Mouse (Mus musculus) cerebellum, postnatal 36 days (tissue): ENCODE measurements around the gene Rufy4.
"Not testable (repeated sequence)": the region's sequence is repeated elsewhere in the genome, so short reads cannot be mapped to it uniquely, and the experiment has no call there.

Source experiments
- DNase-seq, 2 experiments: peaks; one replicate each; pipeline ENCODE4 v3.0.0; 2021 to 2022; ENCODE audit warnings: mixed read lengths in 2 of 2

Gene Rufy4

DNA sequence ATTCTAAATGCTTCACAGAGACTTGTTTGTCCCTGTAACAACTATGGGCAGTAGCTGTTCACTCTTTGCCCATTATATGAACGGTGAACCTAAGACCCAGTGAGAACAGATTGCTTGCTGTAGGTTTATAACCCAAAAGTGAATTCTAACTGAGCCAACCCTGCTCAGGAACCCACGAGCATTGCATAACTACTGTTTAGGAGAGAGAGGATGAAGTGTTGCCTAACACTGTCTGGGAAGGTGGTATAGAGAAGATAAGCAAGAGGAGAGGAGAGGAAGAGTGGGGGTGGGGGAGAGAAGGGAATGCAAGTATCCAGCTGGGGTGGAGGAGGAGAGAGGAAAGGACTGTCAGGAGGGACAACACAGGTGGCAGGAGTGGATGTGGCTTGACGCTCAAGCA lies 25.8 kb downstream of the Rufy4 start:
- no peak for DNase-seq

DNA sequence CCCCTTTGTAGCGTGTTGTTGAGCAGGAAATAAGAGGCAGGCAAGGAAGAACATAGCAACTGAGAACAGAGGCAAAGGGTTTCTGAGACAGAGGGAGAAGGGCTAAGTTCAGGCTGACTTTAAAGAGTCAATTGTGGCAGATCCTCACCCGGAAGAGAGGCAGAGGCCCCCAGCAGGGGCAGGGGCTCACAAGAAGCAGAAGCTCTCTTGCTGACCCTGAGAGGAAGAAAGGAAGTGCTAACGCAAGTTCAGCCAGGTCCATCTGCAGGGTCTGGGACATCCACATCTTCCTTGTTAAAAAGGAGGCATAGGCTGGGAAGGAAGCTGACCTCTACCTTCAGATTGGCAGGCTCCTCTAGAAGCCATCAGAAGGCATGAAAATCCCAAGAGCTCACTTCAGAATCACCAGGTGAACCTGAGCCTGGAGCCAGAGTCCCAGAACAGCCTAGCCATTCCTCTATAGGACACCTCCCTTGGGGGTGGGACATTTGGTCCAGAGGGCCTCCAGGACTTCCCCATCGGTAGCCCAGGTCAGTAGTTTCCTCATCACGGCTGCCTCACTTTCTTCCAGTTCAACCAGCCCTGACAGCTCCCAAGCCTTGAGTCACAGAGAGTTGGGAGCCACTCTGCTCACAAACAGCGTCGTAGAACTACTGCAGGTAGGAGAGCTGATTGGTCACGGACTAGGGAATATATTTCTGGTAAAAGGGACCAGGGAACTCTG lies 28.3 kb downstream of the Rufy4 start, which contains the start of gene Cxcr2:
Gene Cxcr2 (plus strand): TSS at position 529 of the 724 bp plus-strand sequence.
- no peak for DNase-seq

DNA sequence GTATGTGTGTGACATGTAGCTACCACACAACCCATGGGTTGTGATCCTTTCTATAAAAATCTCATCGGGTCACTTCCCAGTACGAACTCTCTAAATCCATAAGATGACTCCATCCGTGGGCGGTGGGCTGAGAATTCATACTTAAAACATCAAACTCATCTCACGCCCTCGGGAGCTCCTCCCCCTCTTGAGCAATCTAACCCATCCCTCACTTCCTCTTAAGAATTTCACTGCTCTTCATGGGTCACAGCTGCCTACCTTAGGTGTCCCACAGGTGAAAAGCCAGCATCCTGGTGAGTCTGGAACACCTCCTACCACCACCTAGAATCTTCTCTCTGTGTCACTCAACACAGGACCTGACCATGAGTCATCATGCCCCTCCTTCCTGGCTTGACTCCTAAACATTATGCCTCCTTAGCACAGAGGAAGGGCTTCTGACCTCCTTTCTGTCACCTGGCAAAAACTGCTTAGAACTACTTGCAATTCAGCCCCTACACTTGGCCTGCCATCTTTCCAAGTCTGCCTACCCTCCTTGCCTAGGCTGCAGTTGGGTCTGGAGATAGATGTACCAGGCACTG lies 30.2 kb downstream of the Rufy4 start:
- DNase-seq = no peak

DNA sequence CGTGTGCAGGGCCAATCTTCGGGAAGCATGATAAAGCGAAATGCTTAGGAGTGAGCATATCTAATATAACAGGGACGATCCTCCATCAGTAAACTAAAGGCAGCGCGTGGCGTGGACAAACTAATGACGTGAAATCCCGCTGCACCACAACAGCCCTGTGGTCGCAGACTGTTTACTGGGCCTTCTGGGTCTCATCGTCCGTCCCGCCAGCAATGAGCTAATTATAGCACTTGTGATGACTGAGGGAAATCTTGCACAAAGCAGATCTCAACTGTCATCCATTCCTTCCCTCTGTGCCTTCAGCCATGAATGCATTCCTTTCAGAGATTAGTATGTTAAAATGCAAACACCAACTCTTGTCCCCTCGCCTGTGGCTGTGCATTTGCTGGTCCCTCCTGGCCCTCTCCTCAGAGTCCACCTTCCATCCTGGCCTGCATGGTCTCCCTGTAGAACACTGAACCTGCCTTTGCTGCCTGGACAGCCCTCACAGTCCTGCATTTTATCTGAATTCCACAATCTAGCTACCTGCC lies 31.1 kb downstream of the Rufy4 start:
- DNase-seq = no peak

DNA sequence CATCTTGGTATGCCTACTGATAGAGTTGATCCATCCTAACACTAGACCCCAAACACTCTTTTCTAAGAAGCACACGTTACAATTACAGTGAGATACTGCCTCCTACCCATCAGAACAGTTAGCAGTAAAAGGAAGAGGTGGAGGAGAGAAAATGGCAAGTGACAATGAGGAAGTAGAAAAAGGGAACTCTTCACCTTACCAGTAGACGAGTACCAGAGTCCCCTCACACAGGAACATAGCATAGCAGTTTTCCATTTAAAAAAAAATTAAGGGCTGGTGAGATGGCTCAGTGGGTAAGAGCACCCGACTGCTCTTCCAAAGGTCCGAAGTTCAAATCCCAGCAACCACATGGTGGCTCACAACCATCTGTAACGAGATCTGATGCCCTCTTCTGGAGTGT lies 34.3 kb downstream of the Rufy4 start:
- DNase-seq = not testable (repeated sequence)

DNA sequence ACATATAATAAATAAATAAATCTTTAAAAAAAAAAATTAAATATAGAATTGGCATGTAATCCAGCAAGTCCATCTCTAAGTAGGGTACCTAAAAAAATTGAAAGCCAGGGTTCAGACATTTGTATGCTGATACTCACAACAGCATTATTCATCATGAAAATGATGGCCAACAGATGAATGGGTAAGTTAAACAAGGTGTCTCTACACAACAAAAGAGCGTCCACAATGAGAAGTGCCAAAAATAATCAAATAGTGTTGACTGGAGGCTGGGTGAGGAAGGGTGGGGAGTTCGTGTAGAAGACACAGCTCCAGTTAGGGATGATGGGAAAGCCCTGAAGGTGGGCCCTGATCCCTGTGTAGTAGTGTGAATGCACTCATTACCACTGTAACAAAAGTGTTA lies 34.7 kb downstream of the Rufy4 start:
- DNase-seq = no peak

DNA sequence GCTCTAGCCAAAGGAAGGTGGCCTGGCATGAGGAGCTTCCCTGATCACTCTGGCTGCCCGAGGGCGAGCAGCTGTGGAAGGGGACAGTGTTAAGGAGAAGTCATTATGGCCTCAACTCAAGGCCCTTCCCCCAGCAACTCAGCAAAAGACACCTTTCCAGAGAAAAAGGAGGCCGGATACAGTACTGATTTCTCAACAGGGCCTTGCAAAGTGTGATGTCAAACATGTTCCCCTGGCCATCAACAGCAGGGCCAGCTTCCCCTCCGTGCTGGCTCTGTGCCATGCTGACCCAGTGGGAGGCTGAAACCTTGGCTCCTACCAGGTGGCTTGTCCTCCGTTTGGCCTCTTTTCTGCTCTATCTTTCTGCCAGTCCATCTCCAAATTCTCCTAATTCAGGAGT lies 41.8 kb downstream of the Rufy4 start:
- DNase-seq = peak in 1 of 2 experiments; percentile 28

DNA sequence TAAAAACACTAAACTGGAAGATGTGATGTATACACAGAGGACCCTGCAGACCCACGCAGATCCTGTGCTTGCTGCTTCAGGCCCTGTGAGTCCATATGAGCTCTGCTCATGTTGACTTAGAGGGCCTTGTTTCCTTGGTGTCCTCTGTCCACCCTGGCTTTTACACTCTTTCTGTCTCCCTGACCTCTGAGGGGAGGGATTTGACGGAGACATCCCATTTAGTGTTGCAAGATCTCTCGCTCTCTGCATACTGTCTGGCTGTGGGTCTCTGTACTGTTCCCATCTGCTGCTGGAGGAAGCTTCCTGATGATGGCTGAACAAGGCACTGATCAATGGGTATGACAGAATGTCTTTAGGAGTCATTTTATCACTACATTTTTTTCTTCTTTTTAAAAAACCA lies 44.4 kb downstream of the Rufy4 start:
- DNase-seq = no peak

DNA sequence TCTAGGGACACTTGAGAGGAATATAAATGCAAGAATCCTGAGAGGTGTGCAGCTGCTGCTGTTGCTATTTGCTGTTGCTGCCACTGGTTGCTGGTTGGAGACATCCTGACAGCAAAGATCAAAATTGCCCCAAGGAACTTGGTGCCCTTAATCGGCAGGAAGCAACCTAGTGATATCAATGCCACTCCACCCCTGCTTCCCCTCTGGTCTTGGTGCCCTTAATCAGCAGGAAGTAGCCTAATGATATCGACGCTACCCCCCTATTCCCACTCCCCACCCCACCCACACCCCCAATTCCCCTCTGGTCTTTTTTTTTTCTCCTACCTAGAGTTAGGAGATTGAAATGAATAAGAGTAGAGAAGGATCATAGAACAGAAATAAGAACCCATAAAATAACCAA lies 47.4 kb downstream of the Rufy4 start:
- DNase-seq = no peak

DNA sequence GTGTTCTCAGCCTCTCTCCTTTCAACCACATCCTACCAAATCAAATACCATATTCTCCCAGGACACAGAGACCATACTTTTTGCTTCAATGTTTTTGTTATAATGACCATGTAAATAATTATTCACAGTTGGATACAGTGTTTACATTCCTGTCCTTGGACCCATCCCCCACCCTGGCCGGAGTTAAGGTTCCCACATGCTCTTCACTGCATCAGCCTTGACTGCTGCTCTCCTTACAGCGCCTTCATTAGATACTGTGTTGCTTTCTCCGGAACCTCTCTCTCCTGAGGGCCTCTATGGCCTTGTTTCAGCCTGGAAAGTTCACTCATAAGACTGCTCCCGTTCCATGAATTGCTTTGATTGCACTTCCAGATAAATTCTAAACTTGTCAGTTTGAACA lies 50.4 kb downstream of the Rufy4 start:
- DNase-seq = no peak

DNA sequence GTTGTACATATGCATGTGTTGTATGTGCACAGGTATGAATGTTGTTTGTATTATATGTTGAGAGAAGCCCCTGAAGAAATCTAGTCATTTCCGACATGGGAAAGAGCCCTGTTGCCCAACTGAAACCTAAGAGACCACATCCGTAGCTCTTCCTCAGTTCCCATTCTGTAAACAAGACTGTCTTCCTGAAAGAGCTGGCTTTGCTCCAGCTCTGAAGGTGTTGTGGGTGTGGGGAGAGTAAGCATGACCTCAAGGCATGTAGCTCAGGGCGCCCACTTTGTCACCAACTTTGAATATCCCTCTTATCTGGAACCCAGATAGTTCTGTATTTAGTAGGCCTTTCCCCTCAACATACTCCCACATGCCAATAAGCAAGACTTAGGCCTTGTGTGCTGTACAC lies 53.3 kb downstream of the Rufy4 start:
- no peak for DNase-seq

DNA sequence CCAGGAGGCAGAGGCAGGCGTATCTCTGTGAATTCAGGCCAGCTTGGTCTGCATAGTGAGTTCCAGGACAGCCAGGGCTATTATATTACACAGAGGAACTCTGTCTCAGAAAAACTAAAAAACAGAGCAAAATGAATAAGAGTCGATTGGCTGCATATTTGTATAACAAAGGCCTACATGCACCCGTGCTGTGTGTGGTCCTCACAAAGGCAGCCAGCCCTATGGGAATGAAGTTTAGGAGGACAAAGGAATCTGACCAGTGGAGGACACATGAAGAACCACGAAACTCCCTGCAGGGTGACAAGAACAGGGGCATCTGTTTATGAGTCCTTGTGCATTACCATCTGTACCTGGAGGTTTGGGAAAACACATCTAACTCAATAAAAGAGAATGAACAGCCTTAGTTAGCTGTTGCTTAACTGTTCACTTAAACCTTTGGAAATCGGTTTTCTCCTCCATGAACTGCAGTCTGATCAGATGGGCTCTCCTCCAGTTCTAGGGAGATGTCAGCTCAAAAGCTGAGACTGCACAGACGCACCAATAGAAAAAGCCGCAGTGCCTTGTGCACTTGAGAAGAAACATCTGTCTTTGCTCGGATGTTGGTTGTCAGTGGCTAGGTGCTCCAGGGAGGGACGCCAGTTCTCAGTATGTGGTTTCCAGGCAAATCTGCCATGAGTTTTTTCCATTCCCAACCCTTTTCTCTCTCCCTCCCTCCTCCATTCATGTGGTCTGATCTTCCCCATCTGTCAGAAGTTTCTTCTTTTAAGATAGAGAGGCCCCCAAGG lies 54.5 kb downstream of the Rufy4 start:
- DNase-seq = no peak

DNA sequence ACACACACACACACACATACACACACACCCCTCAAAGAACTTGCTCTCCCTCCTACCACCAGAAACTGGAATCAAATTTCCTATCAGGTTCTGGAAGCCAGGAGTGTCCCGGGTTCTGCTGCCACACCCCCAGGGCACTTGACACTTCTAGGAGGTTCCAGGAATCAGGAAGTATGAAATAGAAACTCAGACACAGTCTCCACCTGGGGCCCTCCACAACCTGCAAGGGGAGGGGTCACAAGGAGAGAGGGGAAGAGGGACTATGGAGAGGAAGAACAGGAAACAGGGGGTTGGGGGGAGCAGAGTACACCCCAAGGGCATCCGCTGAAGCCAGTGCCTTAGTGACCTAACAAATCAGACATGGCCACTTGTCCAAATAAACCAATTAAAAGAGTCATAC lies 56.1 kb downstream of the Rufy4 start:
- no peak for DNase-seq

DNA sequence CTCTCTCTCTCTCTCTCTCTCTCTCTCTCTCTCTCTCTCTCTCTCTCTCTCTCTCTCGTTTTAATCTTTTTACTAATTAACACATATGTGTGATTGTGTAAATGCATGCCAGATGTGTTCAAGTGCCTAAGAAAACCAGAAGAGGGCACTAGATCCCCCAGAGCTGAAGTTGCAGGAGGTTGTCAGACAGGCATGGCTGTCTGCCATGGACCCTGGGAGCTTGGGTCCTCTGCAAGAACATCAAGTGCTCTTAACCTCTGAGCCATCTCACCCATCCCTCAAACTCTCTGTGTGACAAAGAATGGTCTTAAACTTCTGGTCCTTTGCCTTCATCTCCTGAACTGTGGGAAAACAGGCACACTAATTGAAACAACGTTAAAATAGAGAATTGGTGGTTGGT lies 57.7 kb downstream of the Rufy4 start:
- no peak for DNase-seq

DNA sequence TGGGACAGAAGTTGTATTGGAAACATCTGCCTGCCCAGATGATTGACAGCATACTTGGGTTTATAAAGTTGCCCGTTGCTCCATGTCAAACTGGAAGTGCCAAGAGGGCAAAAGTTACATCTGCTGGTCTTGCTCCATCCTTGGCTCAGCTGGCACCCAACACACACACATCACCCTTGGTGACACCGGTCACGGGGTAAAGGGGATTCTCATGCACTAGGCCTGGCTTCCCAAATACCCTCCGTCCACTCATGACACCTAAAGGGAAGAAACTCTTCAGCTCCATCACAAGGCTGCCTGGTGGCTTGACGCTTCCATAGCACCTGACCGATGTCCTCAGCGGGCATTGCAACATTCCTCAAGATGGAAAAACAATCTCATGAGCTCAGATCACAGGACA lies 65.1 kb downstream of the Rufy4 start:
- DNase-seq = no peak

DNA sequence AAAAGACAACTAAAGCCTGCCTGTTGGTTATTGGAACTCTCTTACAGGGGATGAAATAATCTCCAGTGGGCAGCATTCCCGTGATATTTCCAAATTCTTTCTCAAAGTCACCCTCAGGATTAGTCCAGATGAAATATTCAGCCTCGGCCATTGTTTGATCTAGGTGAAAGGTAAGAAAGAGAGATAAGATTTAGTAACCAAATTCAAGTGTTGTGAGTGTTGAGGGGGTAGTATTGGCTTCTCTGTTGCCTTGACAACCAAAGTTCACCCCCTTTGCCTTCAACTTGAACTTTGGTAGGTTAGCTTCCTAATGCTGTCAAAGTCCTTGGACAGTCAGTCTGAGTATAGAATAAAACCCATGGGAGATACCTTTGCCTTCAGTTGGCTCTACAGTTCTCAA lies 67.4 kb downstream of the Rufy4 start:
- no peak for DNase-seq

DNA sequence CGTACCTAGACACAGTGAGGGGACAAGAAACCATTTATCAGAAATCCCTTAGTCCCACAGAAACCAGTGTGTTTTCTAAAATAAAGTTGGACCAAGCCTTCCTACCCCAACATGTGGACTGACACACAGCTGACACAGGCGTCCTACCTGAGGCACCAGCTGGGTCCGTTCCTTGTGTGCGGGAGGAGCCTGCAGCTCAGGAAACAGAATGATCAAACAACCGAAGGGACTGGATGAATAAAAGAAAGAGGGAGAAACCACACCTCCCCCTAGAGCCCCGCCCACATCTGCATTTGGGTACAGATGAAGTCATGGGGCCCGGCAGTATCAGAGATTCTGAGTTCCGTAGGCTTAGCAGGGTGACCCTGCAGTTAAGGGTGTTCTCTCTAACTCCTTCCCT lies 69.1 kb downstream of the Rufy4 start, which contains the start of gene Cxcr1:
Gene Cxcr1 (minus strand): TSS at position 187 of the 400 bp plus-strand sequence.
- no peak for DNase-seq

DNA sequence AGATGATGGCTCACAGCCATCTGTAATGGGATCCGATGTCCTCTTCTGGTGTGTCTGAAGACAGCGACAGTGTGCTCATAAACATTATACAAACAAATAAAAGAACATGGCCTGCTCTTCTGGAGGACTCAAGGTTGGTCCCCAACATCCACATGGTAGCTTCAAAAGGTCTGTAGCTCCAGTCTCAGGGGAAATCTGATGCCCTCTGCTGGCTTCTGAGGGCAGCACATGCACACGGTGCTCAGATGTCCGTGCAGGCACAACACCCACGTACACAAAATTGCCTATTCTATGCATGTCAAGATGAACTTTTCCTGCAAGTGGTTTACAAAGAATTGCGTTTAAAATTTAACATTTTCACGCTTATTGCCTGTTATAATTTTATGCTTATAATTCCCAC lies 70.6 kb downstream of the Rufy4 start:
- no peak for DNase-seq

DNA sequence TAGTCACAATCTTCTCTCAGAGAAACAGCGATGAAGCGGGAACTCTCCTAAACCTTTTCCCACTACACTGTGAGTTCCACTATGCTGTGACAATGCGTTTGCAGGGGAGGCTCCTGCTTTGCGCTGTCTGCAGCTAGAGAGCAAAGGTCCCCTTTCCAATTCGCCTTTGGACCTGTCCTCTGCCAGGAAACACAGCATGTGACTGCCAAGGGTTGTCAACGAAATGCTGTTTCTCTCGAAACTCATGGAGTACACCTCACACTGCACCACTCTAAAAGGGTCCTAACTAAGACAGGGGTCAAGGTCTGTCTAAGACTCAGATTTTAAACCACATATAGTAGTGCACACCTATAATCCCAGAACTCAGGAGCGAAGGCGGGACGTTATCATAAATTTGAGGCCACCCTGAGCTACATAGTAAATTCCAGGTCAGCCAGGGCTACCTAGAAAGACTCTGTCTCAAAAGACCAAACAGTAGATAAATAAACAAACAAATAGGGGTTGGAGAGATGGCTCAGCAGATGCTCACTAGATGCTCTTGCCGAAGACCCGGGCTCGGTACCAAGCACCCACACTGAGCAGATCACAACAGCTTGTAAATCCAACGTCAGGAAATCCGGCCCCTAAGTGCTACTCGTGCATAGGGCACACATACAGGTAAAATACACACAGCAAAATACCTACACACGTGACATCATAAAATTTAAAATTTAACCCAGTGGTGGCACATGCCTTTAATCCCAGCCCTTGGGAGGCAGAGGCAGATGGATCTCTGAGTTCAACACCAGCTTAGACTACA lies 71.5 kb downstream of the Rufy4 start:
- DNase-seq = no peak
